Mouse (Mus musculus) lung, postnatal 0 days (tissue): ENCODE results near the gene Bnc2.

Source experiments
- CTCF ChIP-seq: IDR thresholded peaks from 2 replicates; pipeline ENCODE4 v1.5.1; 2016; ENCODE audit warnings: antibody characterized with exemption, mild to moderate bottlenecking
- EP300 ChIP-seq: IDR thresholded peaks from 2 replicates; pipeline ENCODE4 v1.6.1; 2016; ENCODE audit warnings: antibody characterized with exemption, mild to moderate bottlenecking, control low read depth

DNA sequence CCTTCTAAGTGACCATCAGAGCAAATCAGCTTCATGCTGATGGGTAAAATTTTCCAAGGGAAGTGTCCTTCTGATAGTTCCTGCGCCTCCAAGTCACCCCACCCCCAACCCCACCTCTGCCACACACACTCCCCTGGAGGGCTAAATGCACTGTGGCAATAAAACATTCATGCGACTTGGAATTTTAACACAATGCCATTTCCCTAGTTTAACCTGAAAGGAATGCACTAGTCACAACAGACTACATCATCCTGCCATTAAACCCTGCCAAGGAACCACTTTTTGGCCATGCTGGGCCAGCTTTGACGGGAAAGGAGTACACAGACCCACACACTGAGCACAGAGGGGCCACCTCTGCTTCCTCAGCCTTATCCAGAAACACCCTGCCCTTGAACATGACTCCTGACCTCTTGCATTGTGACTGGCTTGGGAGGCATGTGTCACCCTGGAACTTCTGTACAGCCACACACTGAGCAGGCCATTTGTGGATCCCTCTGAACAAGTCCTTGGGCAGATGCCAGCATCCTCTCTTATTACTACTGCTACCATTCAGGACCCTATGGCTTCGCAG lies 151.3 kb downstream of the Bnc2 start:
- TF ChIP-seq CTCF (no peak), EP300 (no peak)
